Mouse (Mus musculus) liver, postnatal 0 days (tissue): ENCODE measurements around the gene Map3k19. TPM values are rescaled to one million over a fixed set of nuclear protein-coding genes. Genes with fewer than 3 reads are reported as not detected.
A peak's percentile ranks its signal among the peaks of the same experiment; 100 is the strongest.

ENCODE experiments used
- ATAC-seq: fragments of 200-750 bp; cut with Nextera tagmentation; 2 replicates; pipeline ENCODE4 v1.8.0; 2017; ENCODE audit warnings: mild to moderate bottlenecking, moderate library complexity
- DNase-seq: peaks from one replicate; pipeline ENCODE4 v3.0.0-alpha.2; 2016
- H3K27ac ChIP-seq: fragments of 300-500 bp; sonication (generic); 2 replicates; pipeline ENCODE4 v1.5.1; 2014; ENCODE audit warnings: antibody characterized with exemption, moderate library complexity, mild to moderate bottlenecking, low read depth
- H3K27me3 ChIP-seq: fragments of 300-500 bp; sonication (generic); 2 replicates; pipeline ENCODE4 v1.6.1; 2014; ENCODE audit warnings: low read length, control low read depth, mixed read lengths; ENCODE audit not compliant: insufficient read depth
- H3K36me3 ChIP-seq: fragments of 300-500 bp; sonication (generic); replicated peaks from 2 replicates; pipeline ENCODE4 v1.6.1; 2014; ENCODE audit warnings: mild to moderate bottlenecking, control low read depth, low read length, moderate library complexity, mixed read lengths; ENCODE audit not compliant: insufficient read depth
- H3K4me1 ChIP-seq: fragments of 300-500 bp; sonication (generic); 2 replicates; pipeline ENCODE4 v1.6.1; 2014; ENCODE audit warnings: antibody characterized with exemption, mild to moderate bottlenecking, control low read depth; ENCODE audit not compliant: insufficient read depth
- H3K4me2 ChIP-seq: fragments of 300-500 bp; sonication (generic); 2 replicates; pipeline ENCODE4 v1.6.1; 2014; ENCODE audit warnings: low read depth, mild to moderate bottlenecking, low read length, moderate library complexity, mixed read lengths
- H3K4me3 ChIP-seq: fragments of 300-500 bp; sonication (generic); 2 replicates; pipeline ENCODE4 v1.5.1; 2014; ENCODE audit warnings: low read depth, low read length
- H3K9ac ChIP-seq: fragments of 300-500 bp; sonication (generic); replicated peaks from 2 replicates; pipeline ENCODE4 v1.6.1; 2014; ENCODE audit warnings: mild to moderate bottlenecking, moderate library complexity
- H3K9me3 ChIP-seq: fragments of 300-500 bp; sonication (generic); 2 replicates; pipeline ENCODE4 v1.6.1; 2016; ENCODE audit warnings: mild to moderate bottlenecking, control low read depth, low read length, mixed read lengths
- CTCF ChIP-seq: sonication (generic); IDR thresholded peaks from 2 replicates; pipeline ENCODE4 v1.5.1; 2016; ENCODE audit warnings: antibody characterized with exemption, low read depth
- EP300 ChIP-seq: IDR thresholded peaks from 2 replicates; pipeline ENCODE4 v1.6.1; 2016; ENCODE audit warnings: antibody characterized with exemption, low read depth, mild to moderate bottlenecking
- WGBS: fragments of 180-500 bp; shearing (Covaris S2); extraction: QIAGEN DNeasy Blood & Tissue Kit; methylation state at CpG from one replicate; pipeline ENCODE4 v1.1.7; 2014; ENCODE audit not compliant: insufficient replicate concordance; 5-methylcytosine and 5-hydroxymethylcytosine counted together
- polyA plus RNA-seq: library from polyadenylated mRNA; unstranded; fragments of >200 nt; fragmentation: Nextera tagmentation; extraction: Ambion mirVana; gene quantifications from 2 replicates; pipeline ENCODE4 v1.2.1, GENCODE M21; 2015

Map3k19 gene
- polyA plus RNA-seq, 1 experiment from 2014 or later, result not detected

DNA sequence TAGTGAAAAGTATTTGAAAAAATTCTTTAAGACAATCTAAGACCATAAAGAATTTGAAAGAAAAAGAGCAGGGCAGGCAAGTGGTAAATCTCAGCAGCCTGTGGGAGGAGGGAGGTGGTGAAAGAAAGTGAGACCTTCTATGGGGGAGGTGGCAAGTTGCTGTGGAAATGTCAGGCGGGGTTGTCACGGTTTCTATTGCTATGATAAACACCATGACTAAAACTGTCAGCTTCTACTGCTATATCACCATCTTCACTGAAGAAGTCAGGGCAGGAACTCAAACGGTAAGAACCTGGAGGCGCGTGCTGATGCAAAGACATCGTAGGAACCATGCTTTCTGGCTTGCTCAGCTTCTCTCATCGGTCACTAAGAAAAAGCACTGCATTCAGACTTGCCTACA lies 41.9 kb downstream of the Map3k19 start:
- Histone ChIP-seq H3K9me3 (no peaks in the 10 kb centered on the region), H3K27ac (no peak overlapping the region), H3K4me3 (no peak overlapping the region), H3K4me2 (no peak overlapping the region), H3K9ac (no peak overlapping the region), H3K4me1 (no peaks in the 10 kb centered on the region), H3K27me3 (no peaks in the 10 kb centered on the region), H3K36me3 (0 out of 2 replicates have a peak, but pooled peaks cover under 1% of the 10 kb centered on the region)
- 66% methylated on average over 7 of the region's 7 CpGs for WGBS
- no peak for ATAC-seq
- DNase-seq, result no peak
- TF ChIP-seq CTCF (no peak), EP300 (no peak)

- TF ChIP-seq CTCF, result no peak
- TF ChIP-seq EP300, result no peak
- Histone ChIP-seq H3K4me3 (no peak overlapping the region), H3K9me3 (no peaks in the 10 kb centered on the region), H3K27me3 (no peaks in the 10 kb centered on the region), H3K36me3 (peaks cover 17% of the 10 kb centered on the region), H3K4me2 (no peak overlapping the region), H3K4me1 (no peaks in the 10 kb centered on the region), H3K9ac (no peak overlapping the region), H3K27ac (no peak overlapping the region)
- WGBS, result 84% methylated on average over 7 of the region's 7 CpGs
- DNase-seq (no peak), ATAC-seq (peak; percentile 33; the same call in 1 of the 2 replicates)
Observed at GRCm38 (mm10) chr1:127808671-127809070, 46.2 kb downstream of the Map3k19 start.

- Histone ChIP-seq H3K4me3 (no peak overlapping the region), H3K4me2 (no peak overlapping the region), H3K27ac (no peak overlapping the region), H3K9ac (no peak overlapping the region), H3K36me3 (peaks cover 55% of the 10 kb centered on the region), H3K9me3 (no peaks in the 10 kb centered on the region), H3K4me1 (no peaks in the 10 kb centered on the region), H3K27me3 (no peaks in the 10 kb centered on the region)
- WGBS, result 91% methylated on average over 8 of the region's 8 CpGs
- ATAC-seq, result no peak
- no peak for DNase-seq
- TF ChIP-seq CTCF (no peak), EP300 (no peak)
Observed at GRCm38 (mm10) chr1:127802916-127803315, 51.9 kb downstream of the Map3k19 start.

DNA sequence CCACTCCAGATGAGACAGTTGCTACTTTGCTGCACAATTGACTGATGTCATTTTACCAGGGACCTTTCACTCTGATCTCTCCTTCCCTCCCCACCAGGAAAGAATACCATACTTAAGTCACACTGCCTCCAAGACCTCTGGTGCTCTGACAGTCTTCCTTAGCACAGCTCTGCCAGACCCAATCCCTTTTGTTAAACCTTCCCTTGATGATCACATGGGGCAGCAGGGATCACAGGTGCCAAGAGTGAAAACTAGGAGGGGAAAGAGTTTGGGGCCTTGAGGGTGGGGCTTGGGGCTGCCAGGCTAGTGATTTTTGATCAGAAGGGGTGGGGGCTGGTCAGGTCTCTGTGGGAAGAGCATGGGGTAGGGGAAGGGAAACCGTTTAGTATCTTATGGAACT lies 58.1 kb downstream of the Map3k19 start:
- Histone ChIP-seq H3K9ac (no peak overlapping the region), H3K4me3 (no peak overlapping the region), H3K9me3 (no peaks in the 10 kb centered on the region), H3K36me3 (peaks cover 33% of the 10 kb centered on the region), H3K27ac (no peak overlapping the region), H3K4me1 (no peaks in the 10 kb centered on the region; the same call in none of the 2 replicates), H3K4me2 (no peak overlapping the region), H3K27me3 (no peaks in the 10 kb centered on the region)
- no peak for TF ChIP-seq EP300
- no peak for TF ChIP-seq CTCF
- no peak for ATAC-seq
- 72% methylated on average over 1 of the region's 1 CpGs for WGBS
- no peak for DNase-seq

GRCm38 (mm10) chr1:127796341-127796740 lies 58.5 kb downstream of the Map3k19 start:
- H3K27me3 ChIP-seq, result no peaks in the 10 kb centered on the region
- H3K9ac ChIP-seq, result no peak overlapping the region
- H3K4me2 ChIP-seq, result no peak overlapping the region
- H3K4me3 ChIP-seq, result no peak overlapping the region
- no peak overlapping the region for H3K27ac ChIP-seq
- ATAC-seq (no peak), DNase-seq (no peak)
- WGBS, result 65% methylated on average over 4 of the region's 4 CpGs
- no peaks in the 10 kb centered on the region; the same call in none of the 2 replicates for H3K4me1 ChIP-seq
- no peaks in the 10 kb centered on the region for H3K9me3 ChIP-seq
- peaks cover 32% of the 10 kb centered on the region for H3K36me3 ChIP-seq
- TF ChIP-seq CTCF (no peak), EP300 (no peak)

DNA sequence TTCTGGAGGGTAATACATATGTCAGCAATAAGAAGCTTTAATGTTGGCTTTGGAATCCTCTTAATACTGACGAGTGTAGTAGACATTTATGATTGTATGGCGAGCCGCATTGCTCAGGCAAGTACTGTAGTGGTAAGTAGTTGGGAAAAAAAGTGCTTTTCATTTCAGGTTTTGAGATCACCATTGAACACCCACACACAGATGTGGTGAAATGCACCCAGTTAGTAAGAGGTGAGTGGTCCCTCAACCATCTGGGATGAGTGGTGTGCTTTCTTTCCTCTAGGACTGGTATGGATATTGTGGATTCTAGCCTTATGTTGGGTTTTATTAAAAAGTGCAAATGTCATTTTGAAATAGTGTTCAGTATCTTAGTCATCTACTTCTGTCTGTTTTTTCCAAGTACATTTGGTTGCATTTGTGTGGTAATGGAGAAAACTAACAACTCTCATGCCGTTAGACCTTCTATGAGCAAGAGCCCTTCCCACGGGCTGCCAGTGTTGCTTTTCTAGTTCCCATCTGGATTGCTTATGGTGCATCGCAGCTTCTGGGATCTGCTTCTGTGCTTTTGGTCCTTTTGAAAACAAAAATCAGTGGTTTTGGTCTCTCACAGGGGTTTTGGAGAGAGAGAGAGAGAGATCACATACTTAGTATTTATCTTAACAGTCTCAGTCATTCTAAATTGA lies 59.6 kb downstream of the Map3k19 start:
- TF ChIP-seq EP300 (no peak), CTCF (no peak)
- Histone ChIP-seq H3K4me2 (no peak overlapping the region), H3K4me1 (no peaks in the 10 kb centered on the region; the same call in none of the 2 replicates), H3K36me3 (peaks cover 31% of the 10 kb centered on the region), H3K9ac (no peak overlapping the region), H3K4me3 (no peak overlapping the region), H3K9me3 (no peaks in the 10 kb centered on the region), H3K27ac (no peak overlapping the region), H3K27me3 (no peaks in the 10 kb centered on the region)
- 87% methylated on average over 6 of the region's 6 CpGs for WGBS
- ATAC-seq, result no peak
- no peak for DNase-seq
